Mouse (Mus musculus) bone marrow, adult 2 months (tissue): ENCODE data around the gene Myl3. TPM values are rescaled to one million over a fixed set of nuclear protein-coding genes. Genes with fewer than 3 reads are reported as not detected.

Experiments used
- H3K27ac ChIP-seq: fragments of 200-500 bp; 2 replicates; pipeline ENCODE4 v1.5.1; 2012; ENCODE audit warnings: low read depth, mild to moderate bottlenecking, control low read depth, inconsistent platforms, low read length; ENCODE audit not compliant: control insufficient read depth, poor library complexity, insufficient read depth
- H3K4me1 ChIP-seq: fragments of 200-500 bp; 2 replicates; pipeline ENCODE4 v1.6.1; 2011; ENCODE audit warnings: low read length; ENCODE audit not compliant: control insufficient read depth, insufficient read depth
- H3K4me3 ChIP-seq: fragments of 200-500 bp; replicated peaks from 2 replicates; pipeline ENCODE3; 2011; ENCODE audit warnings: mild to moderate bottlenecking, low read depth, low read length, control low read depth; ENCODE audit not compliant: control insufficient read depth
- CTCF ChIP-seq: fragments of 200-500 bp; IDR thresholded peaks from 2 replicates; pipeline ENCODE4 v1.5.1; 2011; ENCODE audit warnings: low read length, control low read depth; ENCODE audit not compliant: control insufficient read depth, insufficient read depth
- POLR2A ChIP-seq: fragments of 200-500 bp; IDR thresholded peaks from 2 replicates; pipeline ENCODE4 v1.6.1; 2011; ENCODE audit warnings: low read depth, mild to moderate bottlenecking, control low read depth, low read length, borderline replicate concordance; ENCODE audit not compliant: control insufficient read depth
- WGBS: fragments of 180-500 bp; shearing (Covaris S2); methylation state at CpG from one replicate; pipeline ENCODE4 v1.1.7; 2018; 5-methylcytosine and 5-hydroxymethylcytosine counted together
- polyA plus RNA-seq: library from polyadenylated mRNA; stranded (reverse); fragments of >200 nt; gene quantifications from 2 replicates; pipeline ENCODE4 v1.2.4, GENCODE M21; 2011; ENCODE audit warnings: low replicate concordance; ENCODE audit not compliant: missing spikeins, insufficient read depth, insufficient read length

Myl3 gene
- polyA plus RNA-seq, 1 experiment, result 2.2 TPM

GRCm38 (mm10) chr9:110706784-110707183 lies 34.9 kb upstream of the Myl3 start:
- WGBS, result 6% methylated on average over 5 of the region's 5 CpGs

GRCm38 (mm10) chr9:110709640-110710258 lies 31.9 kb upstream of the Myl3 start:
- Histone ChIP-seq H3K4me3 (peak overlapping the region; percentile 69), H3K27ac (peak overlapping the region; percentile 66), H3K4me1 (peaks cover 3% of the 10 kb centered on the region)
- TF ChIP-seq POLR2A, result peak; percentile 49; the same call in 1 of the 2 replicates
- peak; percentile 88 for TF ChIP-seq CTCF
- 6% methylated on average over 5 of the region's 5 CpGs for WGBS

More at GRCm38 (mm10) chr9:110706784-110707183, 34.9 kb upstream of the Myl3 start:
- no peak for TF ChIP-seq CTCF
- TF ChIP-seq POLR2A, result no peak
- H3K27ac ChIP-seq, result peak overlapping the region; percentile 26; the same call in 1 of the 2 replicates
- peaks cover 3% of the 10 kb centered on the region for H3K4me1 ChIP-seq
- no peak overlapping the region for H3K4me3 ChIP-seq

- 86% methylated on average over 1 of the region's 1 CpGs for WGBS
- Histone ChIP-seq H3K4me1 (peaks cover 3% of the 10 kb centered on the region), H3K4me3 (no peak overlapping the region), H3K27ac (no peak overlapping the region)
- no peak for TF ChIP-seq CTCF
- no peak for TF ChIP-seq POLR2A
Measured at GRCm38 (mm10) chr9:110711532-110711931, 30.1 kb upstream of the Myl3 start.

GRCm38 (mm10) chr9:110711996-110712395 lies 29.7 kb upstream of the Myl3 start:
- H3K4me3 ChIP-seq, result no peak overlapping the region
- H3K27ac ChIP-seq, result no peak overlapping the region
- H3K4me1 ChIP-seq, result peaks cover 1% of the 10 kb centered on the region
- 88% methylated on average over 6 of the region's 6 CpGs for WGBS
- TF ChIP-seq CTCF, result no peak
- TF ChIP-seq POLR2A, result no peak

- Histone ChIP-seq H3K4me1 (no peaks in the 10 kb centered on the region; the same call in 1 of the 2 replicates), H3K27ac (no peak overlapping the region), H3K4me3 (no peak overlapping the region)
- 86% methylated on average over 4 of the region's 4 CpGs for WGBS
- TF ChIP-seq CTCF (no peak), POLR2A (no peak)
Measured at GRCm38 (mm10) chr9:110712545-110712944, 29.1 kb upstream of the Myl3 start.

- Histone ChIP-seq H3K4me1 (no peaks in the 10 kb centered on the region; the same call in 1 of the 2 replicates), H3K4me3 (no peak overlapping the region), H3K27ac (no peak overlapping the region)
- TF ChIP-seq CTCF (no peak), POLR2A (no peak)
- WGBS, result 66% methylated on average over 1 of the region's 1 CpGs
Measured at GRCm38 (mm10) chr9:110713389-110713788, 28.3 kb upstream of the Myl3 start.

GRCm38 (mm10) chr9:110715426-110715825 lies 26.2 kb upstream of the Myl3 start:
- H3K4me1 ChIP-seq, result no peaks in the 10 kb centered on the region; the same call in 1 of the 2 replicates
- TF ChIP-seq POLR2A (no peak), CTCF (no peak)
- WGBS, result 63% methylated on average over 1 of the region's 1 CpGs
- no peak overlapping the region for H3K4me3 ChIP-seq
- no peak overlapping the region for H3K27ac ChIP-seq

- no peak overlapping the region for H3K27ac ChIP-seq
- no peaks in the 10 kb centered on the region for H3K4me1 ChIP-seq
- H3K4me3 ChIP-seq, result no peak overlapping the region
- TF ChIP-seq POLR2A (no peak), CTCF (peak; percentile 72)
- 35% methylated on average over 4 of the region's 4 CpGs for WGBS
Measured at GRCm38 (mm10) chr9:110716775-110717174, 24.9 kb upstream of the Myl3 start.
